ENCODE assay signal across 7 mouse cellular contexts in the genomic region with DNA sequence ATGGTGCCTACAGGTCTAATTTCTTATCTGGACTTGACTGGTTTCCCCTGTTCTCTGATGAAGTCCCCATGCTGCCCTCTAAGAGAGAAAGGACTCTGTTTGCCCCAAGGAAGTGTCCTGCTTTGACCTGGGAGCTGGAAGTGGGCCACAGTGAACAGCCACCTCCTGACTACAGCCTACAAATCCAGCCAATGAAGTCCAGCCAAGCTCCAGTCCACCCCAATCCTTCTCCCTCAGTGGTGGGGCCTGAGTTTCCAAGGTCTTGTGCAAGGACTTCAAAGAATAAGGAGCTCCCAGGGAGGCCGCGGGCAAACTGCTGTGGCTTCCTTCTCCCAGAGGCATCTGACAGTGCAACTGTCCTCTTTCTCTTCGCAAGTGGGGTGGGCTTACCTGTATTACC. TPM values are rescaled to one million over a fixed set of nuclear protein-coding genes. Genes with fewer than 3 reads are reported as not detected.
DNase-seq lines count a peak whose midpoint lies in the region; ATAC-seq and TF ChIP-seq lines count a peak whose summit lies in the region.

No protein-coding gene starts in this region.

- H3K4me1 ChIP-seq in cerebellum, adult 2 months (ENCODE audit: control insufficient read depth, insufficient read depth, low read length): peaks cover 8% of the 10 kb centered on the region
- H3K4me1 ChIP-seq in hindbrain, postnatal 0 days (ENCODE audit: insufficient read depth, low read length): no peaks in the 10 kb centered on the region; the same call in 1 of the 2 replicates

- no peak overlapping the region for H3K4me3 ChIP-seq in cerebellum, adult 2 months (replicated peaks; ENCODE audit: insufficient read depth, low read depth, low read length)
- no peak overlapping the region for H3K4me3 ChIP-seq in hindbrain, postnatal 0 days (ENCODE audit: low read length)

- ATAC-seq in hindbrain, postnatal 0 days: no peak

- no peaks in the 10 kb centered on the region for H3K9me3 ChIP-seq in hindbrain, postnatal 0 days (ENCODE audit: low read length)

- intact Hi-C loops in left cerebral cortex, postnatal 10 days (cut with DNase I): no loop called here
- intact Hi-C loops in left cerebral cortex, postnatal 4 days (cut with DNase I): no loop called here

- 78% methylated on average over 3 of the region's 3 CpGs for WGBS in cerebellum, adult 2 months
- 83% methylated on average over 3 of the region's 3 CpGs for WGBS in hindbrain, postnatal 0 days

- no peak for TF ChIP-seq POLR2A in cerebellum, adult 2 months (IDR thresholded peaks at IDR 0.05; ENCODE audit: borderline replicate concordance, insufficient read depth, low read length)

- no peaks in the 10 kb centered on the region for H3K36me3 ChIP-seq in hindbrain, postnatal 0 days (ENCODE audit: insufficient read depth, low read length)

- no peak overlapping the region for H3K9ac ChIP-seq in hindbrain, postnatal 0 days (replicated peaks; ENCODE audit: low read length)

- peak; percentile 13 to 65 for DNase-seq in left cerebral cortex, postnatal 10 days (ENCODE audit: extremely low spot score in 1 of 2, low spot score in 2 of 2)
- no peak for DNase-seq in left cerebral cortex, postnatal 4 days
- DNase-seq in cerebellum, adult 2 months: peak; percentile 34 to 56
- DNase-seq in heart, adult 8-10 months (ENCODE audit: low spot score): peak; percentile 66
- DNase-seq in ovary, postnatal 36 days (ENCODE audit: low spot score): peak; percentile 56
- DNase-seq in yolk sac, embryonic 10.5 days (ENCODE audit: low spot score): no peak
- no peak for DNase-seq in hindbrain, postnatal 0 days (ENCODE audit: low spot score)

- H3K4me2 ChIP-seq in hindbrain, postnatal 0 days (ENCODE audit: low read depth, low read length): no peak overlapping the region

- no peak overlapping the region for H3K27ac ChIP-seq in cerebellum, adult 2 months (ENCODE audit: insufficient read depth, low read length)
- no peak overlapping the region for H3K27ac ChIP-seq in hindbrain, postnatal 0 days

- H3K27me3 ChIP-seq in cerebellum, adult 2 months (ENCODE audit: control insufficient read depth, insufficient read depth, low read length): no peaks in the 10 kb centered on the region
- no peaks in the 10 kb centered on the region for H3K27me3 ChIP-seq in hindbrain, postnatal 0 days (ENCODE audit: insufficient read depth, low read length)

- TF ChIP-seq CTCF in cerebellum, adult 2 months (IDR thresholded peaks at IDR 0.05; ENCODE audit: borderline replicate concordance, insufficient read depth, low read depth, low read length): no peak
- TF ChIP-seq CTCF in hindbrain, postnatal 0 days (IDR thresholded peaks at IDR 0.05; ENCODE audit: low read depth): no peak

RNA-seq across cellular contexts. Expression of gene Kcmf1, which starts 26.4 kb away (rescaled TPM):
- 10 to 100 TPM; 61.6 to 64.7 TPM for total RNA-seq in left cerebral cortex, postnatal 10 days (2021)
- total RNA-seq in left cerebral cortex, postnatal 4 days (2021): 10 to 100 TPM; 68.4 to 73.0 TPM
- polyA plus RNA-seq in cerebellum, adult 2 months (2012; rRNA removed): 86.1 and 110 TPM in 2 replicates
- 100 to 1,000 TPM in 1 of 4 experiments, 10 to 100 TPM in 3; 86.4 to 102 (median 90.7) TPM for total RNA-seq in heart, adult 8-10 months (2022)
- 66.5 and 76.9 TPM in 2 replicates for total RNA-seq in hindbrain, postnatal 0 days (2014; rRNA removed)
- polyA plus RNA-seq in hindbrain, postnatal 0 days (2015; fragmentation: Nextera tagmentation; extraction: Ambion mirVana): 50.1 and 51.0 TPM in 2 replicates

Comparison
In these comparisons a context has a peak if more than half of its experiments do, and no peak if none do; other contexts are left out.
1. DNase-seq: peak in left cerebral cortex, postnatal 10 days (2 of 2), cerebellum, adult 2 months (2 of 2), heart, adult 8-10 months (single experiment) and ovary, postnatal 36 days (single experiment); none in left cerebral cortex, postnatal 4 days (single experiment), yolk sac, embryonic 10.5 days (single experiment) and hindbrain, postnatal 0 days (single experiment).